14 mouse cellular contexts compared by ENCODE assay signal in the genomic region with DNA sequence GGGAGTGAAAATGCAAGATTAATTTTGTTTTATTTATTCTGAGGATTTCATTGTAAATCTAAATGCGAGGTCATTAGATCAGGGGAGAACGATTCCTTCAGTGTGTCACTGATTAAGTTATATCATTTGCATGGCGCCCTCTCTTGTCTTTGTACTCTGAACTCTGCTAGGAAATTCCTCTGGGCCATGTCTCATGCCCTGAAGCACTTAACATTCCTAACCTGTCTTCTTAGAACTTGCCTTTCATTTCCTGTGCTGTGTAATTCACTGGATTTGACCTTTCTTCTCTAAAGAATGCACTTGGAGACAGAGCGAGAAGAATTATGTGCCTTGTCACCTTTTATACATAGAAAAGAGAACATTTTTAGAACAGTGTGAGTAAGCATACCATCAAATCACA.
DNase-seq lines count a peak whose midpoint lies in the region; ATAC-seq and TF ChIP-seq lines count a peak whose summit lies in the region.
"Had no signal": no experiment of that assay in that cellular context is flagged by ENCODE, and none has a peak within 500 bp of the region (broad histone marks: within the 10 kb centered on the region; RNA-seq: fewer than 3 reads in every experiment).

No protein-coding gene starts in this region.

- H3K9ac ChIP-seq in lung, embryonic 14.5 days = no peak overlapping the region
- H3K9ac ChIP-seq in embryonic facial prominence, embryonic 11.5 days (replicated peaks; ENCODE audit: low read length) = no peak overlapping the region
- no peak overlapping the region for H3K9ac ChIP-seq in midbrain, embryonic 15.5 days
- H3K9ac ChIP-seq: heart, embryonic 12.5 days; hindbrain, embryonic 15.5 days; liver, embryonic 12.5 days had no signal

- H3K27me3 ChIP-seq in lung, embryonic 14.5 days (ENCODE audit: insufficient read depth, low read length) = no peaks in the 10 kb centered on the region
- no peaks in the 10 kb centered on the region for H3K27me3 ChIP-seq in embryonic facial prominence, embryonic 11.5 days (ENCODE audit: control insufficient read depth, insufficient read depth, low read length)
- no peaks in the 10 kb centered on the region for H3K27me3 ChIP-seq in midbrain, embryonic 15.5 days (replicated peaks)
- H3K27me3 ChIP-seq: heart, embryonic 12.5 days; hindbrain, embryonic 15.5 days; liver, embryonic 12.5 days had no signal

- no peak overlapping the region for H3K4me3 ChIP-seq in lung, embryonic 14.5 days (ENCODE audit: low read depth, low read length)
- no peak overlapping the region for H3K4me3 ChIP-seq in embryonic facial prominence, embryonic 11.5 days (ENCODE audit: low read depth, low read length)
- H3K4me3 ChIP-seq in midbrain, embryonic 15.5 days = no peak overlapping the region
- H3K4me3 ChIP-seq: forebrain, embryonic 10.5 days; gastrocnemius, adult 2 months; heart, embryonic 12.5 days; hindbrain, embryonic 15.5 days; liver, embryonic 12.5 days had no signal

- no peaks in the 10 kb centered on the region for H3K4me1 ChIP-seq in lung, embryonic 14.5 days (ENCODE audit: insufficient read depth)
- H3K4me1 ChIP-seq in embryonic facial prominence, embryonic 11.5 days (ENCODE audit: control insufficient read depth, insufficient read depth, low read length) = no peaks in the 10 kb centered on the region
- H3K4me1 ChIP-seq in midbrain, embryonic 15.5 days = no peaks in the 10 kb centered on the region
- H3K4me1 ChIP-seq: heart, embryonic 12.5 days; hindbrain, embryonic 15.5 days; liver, embryonic 12.5 days had no signal

- H3K27ac ChIP-seq in lung, embryonic 14.5 days (ENCODE audit: low read depth) = peak overlapping the region; percentile 12; the same call in 1 of the 2 replicates
- no peak overlapping the region for H3K27ac ChIP-seq in embryonic facial prominence, embryonic 11.5 days (replicated peaks; ENCODE audit: low read depth, low read length)
- H3K27ac ChIP-seq in midbrain, embryonic 15.5 days = no peak overlapping the region
- H3K27ac ChIP-seq: forebrain, embryonic 10.5 days; gastrocnemius, adult 2 months; hindbrain, embryonic 15.5 days; liver, embryonic 12.5 days had no signal

- H3K36me3 ChIP-seq in lung, embryonic 14.5 days (ENCODE audit: insufficient read depth) = no peaks in the 10 kb centered on the region
- no peaks in the 10 kb centered on the region for H3K36me3 ChIP-seq in embryonic facial prominence, embryonic 11.5 days (replicated peaks; ENCODE audit: control insufficient read depth, insufficient read depth, low read depth, low read length)
- no peaks in the 10 kb centered on the region for H3K36me3 ChIP-seq in midbrain, embryonic 15.5 days (replicated peaks)
- H3K36me3 ChIP-seq: forebrain, embryonic 10.5 days; heart, embryonic 12.5 days; hindbrain, embryonic 15.5 days; liver, embryonic 12.5 days had no signal

- H3K4me2 ChIP-seq in lung, embryonic 14.5 days = no peak overlapping the region
- no peak overlapping the region for H3K4me2 ChIP-seq in embryonic facial prominence, embryonic 11.5 days (ENCODE audit: low read depth, low read length)
- H3K4me2 ChIP-seq in midbrain, embryonic 15.5 days = no peak overlapping the region
- H3K4me2 ChIP-seq: heart, embryonic 12.5 days; hindbrain, embryonic 15.5 days; liver, embryonic 12.5 days had no signal

- H3K9me3 ChIP-seq in lung, embryonic 14.5 days (ENCODE audit: low read depth, low read length) = no peaks in the 10 kb centered on the region
- no peaks in the 10 kb centered on the region for H3K9me3 ChIP-seq in embryonic facial prominence, embryonic 11.5 days (replicated peaks; ENCODE audit: control insufficient read depth, low read length)
- no peaks in the 10 kb centered on the region for H3K9me3 ChIP-seq in midbrain, embryonic 15.5 days
- H3K9me3 ChIP-seq: forebrain, embryonic 10.5 days; heart, embryonic 12.5 days; hindbrain, embryonic 15.5 days; liver, embryonic 12.5 days had no signal

- no peak for TF ChIP-seq CTCF in lung, embryonic 14.5 days (IDR thresholded peaks at IDR 0.05; ENCODE audit: low read depth)

- peak; percentile 74 for ATAC-seq in lung, embryonic 14.5 days (ENCODE audit: insufficient read depth)
- ATAC-seq in embryonic facial prominence, embryonic 11.5 days (replicated peaks; ENCODE audit: insufficient number of reproducible peaks, low FRiP score, low TSS enrichment, low read depth) = no peak
- peak; percentile 71 for ATAC-seq in midbrain, embryonic 15.5 days (replicated peaks)
- ATAC-seq: liver, embryonic 12.5 days had no signal

- DNase-seq in embryo, embryonic 10 days (ENCODE audit: low spot score) = peak; percentile 59
- no peak for DNase-seq in embryo, embryonic 9.5 days (ENCODE audit: extremely low spot score)
- peak; percentile 27 for DNase-seq in lung, embryonic 14.5 days
- DNase-seq in lung, postnatal 4 days = no peak
- peak; percentile 45 for DNase-seq in embryonic facial prominence, embryonic 11.5 days (ENCODE audit: low spot score)
- no peak for DNase-seq in right cerebral cortex, postnatal 25 days
- no peak for DNase-seq in thymus, postnatal 14 days
- DNase-seq: cerebellum, adult 11-12 months; gastrocnemius, adult 2 months had no signal

- 34% methylated on average over 4 of the region's 4 CpGs for WGBS in lung, embryonic 14.5 days
- 34% methylated on average over 4 of the region's 4 CpGs for WGBS in embryonic facial prominence, embryonic 11.5 days
- 47% methylated on average over 4 of the region's 4 CpGs for WGBS in midbrain, embryonic 15.5 days

Comparison
In these comparisons a context has a peak if more than half of its experiments do, and no peak if none do; other contexts are left out.
1. DNase-seq: peak in embryo, embryonic 10 days (single experiment), lung, embryonic 14.5 days (single experiment) and embryonic facial prominence, embryonic 11.5 days (single experiment); none in embryo, embryonic 9.5 days (single experiment), lung, postnatal 4 days (0 of 2), right cerebral cortex, postnatal 25 days (single experiment) and thymus, postnatal 14 days (single experiment).